Mouse (Mus musculus): ENCODE measurements around the gene 1700016C15Rik. TPM values are rescaled to one million over a fixed set of nuclear protein-coding genes. Genes with fewer than 3 reads are reported as not detected.

The 1700016C15Rik gene
- total and polyA plus RNA-seq, 2 experiments from 2014 or later, result not detected

GRCm38 (mm10) chr1:177703147-177703807 lies 26.3 kb upstream of the 1700016C15Rik start:
- no peaks in the 10 kb centered on the region for H3K27me3 ChIP-seq (ENCODE audit: insufficient read depth, low read length)
- no peak for TF ChIP-seq CTCF (IDR thresholded peaks at IDR 0.05)
- H3K27ac ChIP-seq (ENCODE audit: low read depth, low read length), result no peak overlapping the region
- no peak for ATAC-seq (ENCODE audit: low FRiP score)
- no peak for DNase-seq (ENCODE audit: low spot score)
- H3K4me3 ChIP-seq (ENCODE audit: low read depth, low read length), result peak overlapping the region; percentile 43; the same call in 1 of the 2 replicates
- no peak overlapping the region for H3K9ac ChIP-seq (replicated peaks; ENCODE audit: low read length, poor library complexity, severe bottlenecking)
- WGBS, result 37% methylated on average over 6 of the region's 6 CpGs
- H3K4me1 ChIP-seq (ENCODE audit: insufficient read depth, low read length), result no peaks in the 10 kb centered on the region; the same call in 1 of the 2 replicates
- peak overlapping the region; percentile 86 for H3K4me2 ChIP-seq (ENCODE audit: low read depth, low read length, poor library complexity, severe bottlenecking)
- H3K36me3 ChIP-seq (ENCODE audit: insufficient read depth, low read length), result no peaks in the 10 kb centered on the region
- H3K9me3 ChIP-seq (ENCODE audit: low read length), result no peaks in the 10 kb centered on the region

GRCm38 (mm10) chr1:177705204-177705603 lies 24.4 kb upstream of the 1700016C15Rik start:
- TF ChIP-seq CTCF (IDR thresholded peaks at IDR 0.05), result peak; percentile 45
- ATAC-seq (ENCODE audit: low FRiP score), result no peak
- H3K4me2 ChIP-seq (ENCODE audit: low read depth, low read length, poor library complexity, severe bottlenecking), result no peak overlapping the region

GRCm38 (mm10) chr1:177707571-177707970 lies 22.0 kb upstream of the 1700016C15Rik start:
- no peaks in the 10 kb centered on the region for H3K36me3 ChIP-seq (ENCODE audit: insufficient read depth, low read length)
- no peak overlapping the region for H3K9ac ChIP-seq (replicated peaks; ENCODE audit: low read length, poor library complexity, severe bottlenecking)
- H3K9me3 ChIP-seq (ENCODE audit: low read length), result peaks cover 4% of the 10 kb centered on the region; the same call in 1 of the 2 replicates
- TF ChIP-seq CTCF (IDR thresholded peaks at IDR 0.05), result no peak
- H3K27me3 ChIP-seq (ENCODE audit: insufficient read depth, low read length), result no peaks in the 10 kb centered on the region
- ATAC-seq (ENCODE audit: low FRiP score) (no peak), DNase-seq (ENCODE audit: low spot score) (no peak)
- H3K4me1 ChIP-seq (ENCODE audit: insufficient read depth, low read length), result no peaks in the 10 kb centered on the region; the same call in 1 of the 2 replicates
- no peak overlapping the region for H3K27ac ChIP-seq (ENCODE audit: low read depth, low read length)
- no peak overlapping the region for H3K4me3 ChIP-seq (ENCODE audit: low read depth, low read length)
- WGBS, result 88% methylated on average over 1 of the region's 1 CpGs
- H3K4me2 ChIP-seq (ENCODE audit: low read depth, low read length, poor library complexity, severe bottlenecking), result no peak overlapping the region

More at GRCm38 (mm10) chr1:177705204-177705603, 24.4 kb upstream of the 1700016C15Rik start:
- Histone ChIP-seq H3K9me3 (ENCODE audit: low read length) (peaks cover 4% of the 10 kb centered on the region; the same call in 1 of the 2 replicates), H3K27ac (ENCODE audit: low read depth, low read length) (no peak overlapping the region), H3K4me3 (ENCODE audit: low read depth, low read length) (no peak overlapping the region), H3K9ac (replicated peaks; ENCODE audit: low read length, poor library complexity, severe bottlenecking) (no peak overlapping the region), H3K27me3 (ENCODE audit: insufficient read depth, low read length) (no peaks in the 10 kb centered on the region), H3K4me1 (ENCODE audit: insufficient read depth, low read length) (no peaks in the 10 kb centered on the region; the same call in 1 of the 2 replicates), H3K36me3 (ENCODE audit: insufficient read depth, low read length) (no peaks in the 10 kb centered on the region)
- DNase-seq (ENCODE audit: low spot score), result no peak
- WGBS, result 51% methylated on average over 2 of the region's 2 CpGs

GRCm38 (mm10) chr1:177708583-177709055 lies 21.0 kb upstream of the 1700016C15Rik start:
- no peak overlapping the region for H3K27ac ChIP-seq (ENCODE audit: low read depth, low read length)
- ATAC-seq (ENCODE audit: low FRiP score) (no peak), DNase-seq (ENCODE audit: low spot score) (no peak)
- WGBS, result 60% methylated on average over 4 of the region's 4 CpGs
- peaks cover 4% of the 10 kb centered on the region; the same call in 1 of the 2 replicates for H3K9me3 ChIP-seq (ENCODE audit: low read length)
- no peak overlapping the region for H3K9ac ChIP-seq (replicated peaks; ENCODE audit: low read length, poor library complexity, severe bottlenecking)
- no peak overlapping the region for H3K4me2 ChIP-seq (ENCODE audit: low read depth, low read length, poor library complexity, severe bottlenecking)
- H3K27me3 ChIP-seq (ENCODE audit: insufficient read depth, low read length), result no peaks in the 10 kb centered on the region
- TF ChIP-seq CTCF (IDR thresholded peaks at IDR 0.05), result no peak
- H3K4me3 ChIP-seq (ENCODE audit: low read depth, low read length), result no peak overlapping the region
- no peaks in the 10 kb centered on the region for H3K4me1 ChIP-seq (ENCODE audit: insufficient read depth, low read length)
- H3K36me3 ChIP-seq (ENCODE audit: insufficient read depth, low read length), result no peaks in the 10 kb centered on the region

GRCm38 (mm10) chr1:177711000-177711399 lies 18.6 kb upstream of the 1700016C15Rik start:
- H3K36me3 ChIP-seq (ENCODE audit: insufficient read depth, low read length), result no peaks in the 10 kb centered on the region
- ATAC-seq (ENCODE audit: low FRiP score) (no peak), DNase-seq (ENCODE audit: low spot score) (no peak)
- no peak overlapping the region for H3K27ac ChIP-seq (ENCODE audit: low read depth, low read length)
- no peaks in the 10 kb centered on the region for H3K4me1 ChIP-seq (ENCODE audit: insufficient read depth, low read length)
- H3K4me2 ChIP-seq (ENCODE audit: low read depth, low read length, poor library complexity, severe bottlenecking), result no peak overlapping the region
- no peaks in the 10 kb centered on the region for H3K27me3 ChIP-seq (ENCODE audit: insufficient read depth, low read length)
- no peak overlapping the region for H3K9ac ChIP-seq (replicated peaks; ENCODE audit: low read length, poor library complexity, severe bottlenecking)
- peaks cover 4% of the 10 kb centered on the region; the same call in 1 of the 2 replicates for H3K9me3 ChIP-seq (ENCODE audit: low read length)
- no peak for TF ChIP-seq CTCF (IDR thresholded peaks at IDR 0.05)
- no peak overlapping the region for H3K4me3 ChIP-seq (ENCODE audit: low read depth, low read length)
- 76% methylated on average over 2 of the region's 2 CpGs for WGBS

- no peak overlapping the region for H3K4me2 ChIP-seq (ENCODE audit: low read depth, low read length, poor library complexity, severe bottlenecking)
- H3K27ac ChIP-seq (ENCODE audit: low read depth, low read length), result no peak overlapping the region
- H3K9me3 ChIP-seq (ENCODE audit: low read length), result peaks cover 4% of the 10 kb centered on the region; the same call in 1 of the 2 replicates
- H3K4me1 ChIP-seq (ENCODE audit: insufficient read depth, low read length), result no peaks in the 10 kb centered on the region
- H3K4me3 ChIP-seq (ENCODE audit: low read depth, low read length), result no peak overlapping the region
- H3K27me3 ChIP-seq (ENCODE audit: insufficient read depth, low read length), result no peaks in the 10 kb centered on the region
- no peak overlapping the region for H3K9ac ChIP-seq (replicated peaks; ENCODE audit: low read length, poor library complexity, severe bottlenecking)
- H3K36me3 ChIP-seq (ENCODE audit: insufficient read depth, low read length), result no peaks in the 10 kb centered on the region
- no peak for ATAC-seq (ENCODE audit: low FRiP score)
- no peak for DNase-seq (ENCODE audit: low spot score)
- no peak for TF ChIP-seq CTCF (IDR thresholded peaks at IDR 0.05)
- 98% methylated on average over 2 of the region's 2 CpGs for WGBS
Observed at GRCm38 (mm10) chr1:177711418-177711817, 18.2 kb upstream of the 1700016C15Rik start.

Measured in midbrain, postnatal 0 days (tissue).